Mouse (Mus musculus): ENCODE data around the gene Fubp1. TPM values are rescaled to one million over a fixed set of nuclear protein-coding genes. Genes with fewer than 3 reads are reported as not detected.

Fubp1 gene
- total RNA-seq, 2 experiments from 2014 or later = 99.9 to 108 TPM

DNA sequence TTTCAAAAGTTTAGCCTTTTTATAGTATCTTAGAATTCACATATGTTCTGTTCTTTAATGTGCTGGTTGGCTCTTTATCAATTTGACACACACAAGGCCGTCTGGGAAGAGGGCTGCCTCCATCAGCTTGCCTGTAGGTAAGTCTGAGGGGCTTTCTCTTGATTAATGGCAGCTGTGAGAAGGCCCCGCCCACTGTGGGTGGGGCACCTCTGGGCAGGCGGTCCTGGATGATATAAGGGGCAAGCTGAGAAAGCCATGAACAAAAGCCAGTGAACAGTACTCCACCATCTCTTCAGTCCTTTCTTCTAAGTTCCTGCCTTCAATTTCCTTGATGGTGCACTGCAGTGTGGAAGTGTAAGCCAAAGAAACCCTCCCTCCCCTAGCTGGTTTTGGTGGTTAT lies 71.9 kb downstream of the Fubp1 start:
- no peak for DNase-seq

DNA sequence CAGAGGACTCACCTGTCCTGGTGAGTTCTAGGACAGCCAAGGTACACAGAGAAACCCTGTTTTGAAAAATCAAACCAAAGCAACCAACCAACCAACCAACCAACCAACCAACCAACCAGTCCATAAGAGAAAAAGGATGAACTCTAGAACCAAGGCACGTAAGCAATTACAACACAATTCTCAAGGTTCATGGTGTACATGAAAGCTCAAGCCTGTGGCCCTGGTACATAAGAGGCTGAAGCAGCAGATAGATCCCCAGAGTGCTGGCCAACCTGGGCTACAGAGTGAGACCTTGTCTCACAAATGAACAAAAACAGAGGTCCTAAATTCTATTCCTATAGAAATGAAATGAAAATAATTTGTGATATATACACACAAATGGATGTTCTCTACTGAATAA lies 74.1 kb downstream of the Fubp1 start:
- no peak for DNase-seq

DNA sequence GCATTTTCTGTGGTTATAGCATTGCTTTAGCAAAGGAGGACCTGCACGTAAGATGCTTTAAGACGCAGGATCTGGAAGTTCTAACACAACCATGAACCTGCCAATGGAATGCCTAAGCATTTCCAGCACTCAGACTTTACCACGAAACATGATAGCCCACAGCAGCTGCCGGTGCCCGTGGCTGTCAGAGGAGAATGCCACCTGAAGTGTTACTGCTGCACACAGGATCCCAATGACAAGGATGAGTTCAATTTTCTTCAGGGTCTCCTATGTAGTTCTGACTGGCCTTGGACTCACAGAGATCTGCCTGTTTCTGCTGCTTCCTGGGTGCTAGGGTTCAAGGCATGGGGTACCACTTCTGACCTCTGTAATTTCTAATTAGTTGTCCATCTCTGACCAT lies 74.5 kb downstream of the Fubp1 start:
- no peak for DNase-seq

Other genes with a start within 250 kb of the Fubp1 start
- gene Gipc2, start 44.2 kb upstream of the Fubp1 start, total RNA-seq (2021) = 1 to 10 TPM; 3.5 to 4.6 TPM
- gene Dnajb4, start 120 bp upstream of the Fubp1 start, total RNA-seq (2021) = 10 to 100 TPM; 58.3 to 62.3 TPM
- gene Nexn, start 55.9 kb downstream of the Fubp1 start, total RNA-seq (2021) = 100 to 1,000 TPM; 281 to 301 TPM
- gene Miga1, start 130.0 kb downstream of the Fubp1 start, total RNA-seq (2021) = 10 to 100 TPM; 17.2 to 17.7 TPM
- 10 to 100 TPM; 29.9 to 31.6 TPM for gene Usp33, start 136.1 kb downstream of the Fubp1 start, total RNA-seq (2021)
- 10 to 100 TPM; 34.2 to 34.9 TPM for gene Zzz3, start 185.1 kb downstream of the Fubp1 start, total RNA-seq (2021)

Measured in heart, postnatal 4 days (tissue).